Mouse (Mus musculus) E14TG2a.4 (cell line): ENCODE results near the gene Plpp1.

Source experiments
- CTCF ChIP-seq: conservative IDR thresholded peaks from 2 replicates; pipeline ENCODE4 v1.5.1; 2014; ENCODE audit warnings: low read length
- NANOG ChIP-seq: IDR thresholded peaks from 2 replicates; pipeline ENCODE4 v1.6.1; 2014; ENCODE audit warnings: borderline replicate concordance, low read length, mixed read lengths

DNA sequence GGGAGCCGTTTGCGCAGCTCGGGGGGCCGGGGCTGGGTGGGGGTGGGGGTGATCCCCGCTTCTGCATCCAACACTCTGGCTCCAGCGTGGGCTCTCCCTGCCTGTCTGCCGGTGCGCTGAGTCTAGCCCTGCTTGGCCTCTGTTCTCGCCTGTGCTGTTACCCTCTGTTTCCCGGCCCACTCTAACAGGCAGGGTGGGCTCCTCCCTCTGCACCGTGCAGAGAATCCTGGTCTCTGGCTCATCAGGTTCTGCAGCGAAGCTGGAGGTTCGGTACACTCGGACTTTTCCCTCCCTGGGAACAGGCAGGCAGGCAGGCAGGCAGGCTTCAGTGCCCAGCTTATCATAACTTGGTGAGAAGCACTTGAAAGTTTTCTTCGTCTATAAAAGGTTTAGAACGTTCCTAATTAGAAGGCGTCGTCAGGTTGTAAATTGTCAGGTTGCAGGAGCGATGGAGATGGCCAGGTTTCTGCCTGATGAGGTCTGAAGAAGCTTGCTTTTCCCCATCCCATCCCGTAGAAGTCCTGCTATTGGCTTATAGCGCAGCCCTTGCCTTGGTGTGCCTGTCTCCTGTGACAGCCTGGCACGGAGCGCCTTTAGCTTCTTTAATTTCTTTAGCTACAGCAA lies 901 bp downstream of the Plpp1 start:
- TF ChIP-seq CTCF, result no peak
- TF ChIP-seq NANOG, result no peak
